Mouse (Mus musculus) hindbrain, embryonic 12.5 days (tissue): ENCODE measurements around the gene Sdhd. TPM values are rescaled to one million over a fixed set of nuclear protein-coding genes. Genes with fewer than 3 reads are reported as not detected.
"Not testable (repeated sequence)": the region's sequence is repeated elsewhere in the genome, so short reads cannot be mapped to it uniquely, and the experiment has no call there.

Experiments used
- ATAC-seq: fragments of 200-750 bp; cut with Nextera tagmentation; 2 replicates; pipeline ENCODE4 v1.8.0; 2017; ENCODE audit warnings: moderate TSS enrichment; ENCODE audit not compliant: low FRiP score
- H3K27ac ChIP-seq: fragments of 300-500 bp; sonication (generic); 2 replicates; pipeline ENCODE4 v1.5.1; 2016; ENCODE audit warnings: mild to moderate bottlenecking
- H3K27me3 ChIP-seq: fragments of 300-500 bp; sonication (generic); 2 replicates; pipeline ENCODE4 v1.6.1; 2016; ENCODE audit warnings: mild to moderate bottlenecking
- H3K36me3 ChIP-seq: fragments of 300-500 bp; sonication (generic); 2 replicates; pipeline ENCODE4 v1.6.1; 2016; ENCODE audit warnings: mild to moderate bottlenecking
- H3K4me1 ChIP-seq: fragments of 300-500 bp; sonication (generic); 2 replicates; pipeline ENCODE4 v1.6.1; 2016
- H3K4me2 ChIP-seq: fragments of 300-500 bp; sonication (generic); replicated peaks from 2 replicates; pipeline ENCODE4 v1.6.1; 2016; ENCODE audit warnings: mild to moderate bottlenecking
- H3K4me3 ChIP-seq: fragments of 300-500 bp; sonication (generic); 2 replicates; pipeline ENCODE4 v1.5.1; 2016; ENCODE audit warnings: mild to moderate bottlenecking
- H3K9ac ChIP-seq: fragments of 300-500 bp; sonication (generic); 2 replicates; pipeline ENCODE4 v1.6.1; 2016; ENCODE audit warnings: mild to moderate bottlenecking, moderate library complexity
- H3K9me3 ChIP-seq: fragments of 300-500 bp; sonication (generic); replicated peaks from 2 replicates; pipeline ENCODE4 v1.6.1; 2016; ENCODE audit warnings: mild to moderate bottlenecking
- WGBS: fragments of 180-500 bp; shearing (Covaris S2); methylation state at CpG from one replicate; pipeline ENCODE4 v1.1.7; 2016; 5-methylcytosine and 5-hydroxymethylcytosine counted together
- polyA plus RNA-seq: library from polyadenylated mRNA; unstranded; fragments of >200 nt; fragmentation: Nextera tagmentation; extraction: Ambion mirVana; gene quantifications from 2 replicates; pipeline ENCODE4 v1.2.1, GENCODE M21; 2016

The Sdhd gene
- 208 TPM in 2 replicates for polyA plus RNA-seq

DNA sequence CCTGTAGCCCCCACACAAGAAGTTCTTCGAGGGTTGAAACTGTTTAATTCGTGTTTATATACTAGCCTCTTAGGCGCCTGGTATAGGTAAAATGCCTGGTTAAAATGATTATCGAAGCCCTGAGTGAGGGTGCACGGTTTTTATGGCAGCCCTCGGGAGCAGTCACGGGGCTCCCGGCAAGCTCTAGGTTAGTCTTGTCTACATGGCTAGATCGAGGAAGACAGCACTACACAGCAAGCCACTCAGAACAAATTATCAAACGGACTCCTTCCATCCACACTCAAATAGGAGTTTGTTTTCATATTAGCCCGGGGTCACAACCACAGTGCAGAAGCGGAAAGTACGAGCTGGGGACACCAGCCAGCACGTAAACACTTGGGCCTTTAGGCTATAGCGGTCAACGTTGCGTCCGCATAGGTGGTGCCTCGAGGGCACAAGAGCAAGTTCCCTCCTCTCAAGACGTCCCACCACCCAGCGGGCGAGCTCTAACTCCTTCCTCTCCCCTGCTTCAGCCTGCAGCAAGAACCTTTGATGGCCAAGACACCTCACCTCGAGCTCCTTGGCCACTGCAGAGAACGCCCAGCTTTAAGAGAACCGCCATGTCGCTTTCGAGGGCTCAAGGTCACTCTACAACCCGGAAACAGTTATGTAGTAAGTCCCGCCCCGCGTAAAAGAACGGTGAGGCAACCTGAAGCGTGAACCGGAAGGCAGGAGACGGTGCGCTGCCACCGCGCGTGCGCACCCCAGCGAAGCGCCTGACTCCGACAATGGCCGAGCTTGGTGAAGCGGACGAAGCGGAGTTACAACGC is at the start of gene Sdhd, which contains the start of gene Timm8b:
Gene Sdhd, minus strand, starts transcription at position 624 of the 809 bp plus-strand sequence.
Gene Timm8b, plus strand, starts transcription at position 722 of the 809 bp plus-strand sequence.
- Histone ChIP-seq H3K27ac (peak within 1 kb of the TSS; percentile 89), H3K27me3 (no peaks in the 10 kb centered on the region), H3K36me3 (peaks cover 35% of the 10 kb centered on the region), H3K9ac (peak within 1 kb of the TSS; percentile 90), H3K4me3 (peak within 1 kb of the TSS; percentile 85), H3K9me3 (no peaks in the 10 kb centered on the region), H3K4me2 (peak within 1 kb of the TSS; percentile 91), H3K4me1 (peaks cover 25% of the 10 kb centered on the region)
- ATAC-seq, result peak; percentile 98
- WGBS, result 1% methylated on average over 48 of the region's 48 CpGs

DNA sequence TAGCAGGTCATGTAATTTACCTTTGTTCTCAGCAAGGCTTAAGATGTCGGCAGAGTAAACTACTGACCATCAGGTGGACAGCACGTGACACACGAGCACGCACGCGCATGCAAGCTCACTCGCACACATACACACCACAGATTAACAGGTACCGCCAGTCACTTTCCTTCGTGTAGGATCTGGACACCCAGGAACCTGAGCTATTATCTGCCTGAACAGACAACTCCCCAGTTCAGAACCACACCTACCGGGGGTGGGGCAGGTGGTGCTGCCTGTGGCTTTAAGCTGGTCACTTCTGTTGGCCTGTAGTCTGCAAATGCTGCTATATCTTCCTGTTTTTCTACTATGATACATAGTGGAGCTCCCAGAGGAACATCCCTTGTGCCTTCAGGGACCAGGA is 46.9 kb upstream of the Sdhd start:
- ATAC-seq, result no peak

DNA sequence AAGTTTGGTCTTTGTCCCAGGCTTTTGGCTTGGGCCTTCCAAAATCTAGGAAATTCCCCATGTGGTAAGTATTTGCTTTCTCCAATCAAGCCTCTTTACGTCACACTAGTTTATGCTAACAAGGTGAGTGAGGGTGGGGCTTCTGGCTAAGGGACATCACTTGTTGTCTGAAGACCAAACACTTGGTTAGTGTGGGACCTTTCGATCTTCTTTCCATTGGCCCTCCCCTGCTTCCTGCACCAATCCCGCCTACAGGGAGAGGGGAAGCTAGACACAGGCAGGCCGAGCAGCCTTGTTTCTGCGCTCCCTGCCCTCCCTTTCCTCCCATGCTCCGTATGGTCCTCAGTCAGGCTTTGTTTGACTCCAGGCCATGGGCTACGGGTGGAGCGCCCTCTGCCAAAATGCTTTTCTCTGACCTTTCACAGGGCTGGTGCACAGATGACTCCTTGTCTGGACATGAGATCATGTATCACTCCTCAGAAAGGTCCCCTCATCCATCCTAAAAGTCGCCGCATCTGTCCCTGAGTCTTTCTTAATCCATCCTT is 43.3 kb upstream of the Sdhd start:
- WGBS, result 77% methylated on average over 10 of the region's 10 CpGs
- Histone ChIP-seq H3K9ac (no peak overlapping the region), H3K27ac (no peak overlapping the region), H3K4me3 (no peak overlapping the region), H3K9me3 (no peaks in the 10 kb centered on the region), H3K27me3 (no peaks in the 10 kb centered on the region), H3K36me3 (peaks cover 81% of the 10 kb centered on the region), H3K4me2 (no peak overlapping the region), H3K4me1 (no peaks in the 10 kb centered on the region)
- no peak for ATAC-seq

More for the DNA sequence above, 46.9 kb upstream of the Sdhd start:
- H3K27ac ChIP-seq, result no peak overlapping the region
- no peaks in the 10 kb centered on the region for H3K4me1 ChIP-seq
- no peak overlapping the region for H3K4me3 ChIP-seq
- no peak overlapping the region for H3K9ac ChIP-seq
- H3K27me3 ChIP-seq, result no peaks in the 10 kb centered on the region
- no peak overlapping the region for H3K4me2 ChIP-seq
- 97% methylated on average over 10 of the region's 10 CpGs for WGBS
- no peaks in the 10 kb centered on the region for H3K9me3 ChIP-seq
- H3K36me3 ChIP-seq, result peaks cover 82% of the 10 kb centered on the region

DNA sequence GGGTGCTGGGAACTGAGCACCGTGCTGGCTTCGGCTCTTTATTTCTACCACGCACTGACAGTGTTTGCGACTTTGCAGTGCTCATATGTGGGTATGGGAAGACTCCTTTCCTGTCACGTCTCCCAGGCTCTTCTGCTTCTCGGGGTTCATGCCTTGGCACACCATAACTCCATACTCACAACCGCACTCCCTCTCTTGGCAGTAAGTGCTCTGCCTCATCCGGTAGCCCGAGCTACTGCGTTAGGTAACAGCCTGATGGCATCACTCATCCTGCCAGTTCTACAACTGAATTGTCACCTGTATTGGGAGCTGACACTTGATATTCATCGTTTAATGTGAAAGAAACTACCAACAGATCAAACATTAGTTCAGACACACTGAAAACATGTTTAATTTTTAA is 30.7 kb upstream of the Sdhd start:
- Histone ChIP-seq H3K27ac (no peak overlapping the region), H3K36me3 (peaks cover 41% of the 10 kb centered on the region), H3K4me1 (no peaks in the 10 kb centered on the region), H3K9ac (no peak overlapping the region), H3K4me2 (no peak overlapping the region), H3K4me3 (no peak overlapping the region), H3K27me3 (no peaks in the 10 kb centered on the region), H3K9me3 (no peaks in the 10 kb centered on the region)
- WGBS, result 95% methylated on average over 11 of the region's 11 CpGs
- no peak for ATAC-seq

DNA sequence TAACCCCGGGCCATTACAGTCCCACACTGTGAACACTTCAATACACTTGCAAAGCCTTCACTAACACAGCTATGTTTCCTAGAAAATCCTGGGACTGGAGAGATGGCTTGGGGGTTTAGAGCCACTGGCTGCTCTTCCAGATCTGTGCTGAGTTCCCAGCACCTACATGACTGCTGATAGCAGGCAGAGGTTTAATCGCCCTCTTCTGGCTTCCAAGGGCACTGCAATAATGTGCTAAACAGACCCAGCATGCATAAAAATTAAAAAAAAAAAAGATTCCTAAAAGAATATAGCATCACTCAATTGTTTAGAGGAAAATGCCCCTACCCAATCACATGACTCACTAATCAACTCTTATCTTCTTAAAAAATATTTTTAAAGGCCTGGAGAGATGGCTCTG is 29.4 kb upstream of the Sdhd start:
- no peak for ATAC-seq
- no peaks in the 10 kb centered on the region for H3K27me3 ChIP-seq

DNA sequence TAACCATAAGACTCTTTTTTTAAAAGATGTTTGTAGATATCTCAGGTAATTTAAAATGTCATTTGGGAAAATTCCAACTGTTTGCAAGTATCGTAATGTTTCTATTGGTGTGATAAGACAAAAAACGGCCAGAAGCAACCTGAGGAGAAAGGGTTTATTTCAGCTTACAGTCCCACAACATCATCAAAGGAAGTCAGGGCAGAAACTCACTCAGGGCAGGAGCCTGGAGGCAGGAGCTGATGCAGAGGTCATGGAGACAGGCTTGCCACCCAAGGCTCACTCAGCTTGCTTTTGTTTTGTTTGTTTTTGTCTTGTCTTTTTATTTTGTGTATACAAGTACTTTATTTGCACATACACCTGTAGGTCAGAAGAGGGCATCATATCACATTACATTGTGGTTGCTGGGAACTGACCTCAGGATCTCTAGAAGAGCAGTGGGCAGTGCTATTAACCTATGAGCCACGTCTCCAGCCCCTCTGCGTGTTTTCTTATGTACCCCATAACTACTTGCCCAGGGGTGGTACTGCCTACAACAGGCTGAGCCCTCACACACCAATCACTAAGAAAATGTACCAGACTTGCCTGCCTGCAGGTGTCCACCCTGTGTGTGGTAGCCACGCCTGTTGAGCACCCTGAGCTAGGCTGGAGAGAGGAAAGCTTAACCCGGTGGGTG is 28.5 kb upstream of the Sdhd start:
- ATAC-seq, result no peak
- no peak overlapping the region for H3K4me2 ChIP-seq
- H3K4me1 ChIP-seq, result no peaks in the 10 kb centered on the region
- WGBS, result 89% methylated on average over 6 of the region's 6 CpGs
- no peaks in the 10 kb centered on the region for H3K9me3 ChIP-seq
- peaks cover 33% of the 10 kb centered on the region for H3K36me3 ChIP-seq
- no peak overlapping the region for H3K27ac ChIP-seq
- H3K27me3 ChIP-seq, result no peaks in the 10 kb centered on the region
- H3K4me3 ChIP-seq, result no peak overlapping the region
- H3K9ac ChIP-seq, result no peak overlapping the region

More for the DNA sequence above, 29.4 kb upstream of the Sdhd start:
- WGBS, result 59% methylated on average over 2 of the region's 2 CpGs
- H3K9ac ChIP-seq, result no peak overlapping the region
- no peak overlapping the region for H3K4me3 ChIP-seq
- no peaks in the 10 kb centered on the region for H3K9me3 ChIP-seq
- H3K27ac ChIP-seq, result no peak overlapping the region
- peaks cover 33% of the 10 kb centered on the region for H3K36me3 ChIP-seq
- H3K4me1 ChIP-seq, result no peaks in the 10 kb centered on the region
- H3K4me2 ChIP-seq, result no peak overlapping the region

DNA sequence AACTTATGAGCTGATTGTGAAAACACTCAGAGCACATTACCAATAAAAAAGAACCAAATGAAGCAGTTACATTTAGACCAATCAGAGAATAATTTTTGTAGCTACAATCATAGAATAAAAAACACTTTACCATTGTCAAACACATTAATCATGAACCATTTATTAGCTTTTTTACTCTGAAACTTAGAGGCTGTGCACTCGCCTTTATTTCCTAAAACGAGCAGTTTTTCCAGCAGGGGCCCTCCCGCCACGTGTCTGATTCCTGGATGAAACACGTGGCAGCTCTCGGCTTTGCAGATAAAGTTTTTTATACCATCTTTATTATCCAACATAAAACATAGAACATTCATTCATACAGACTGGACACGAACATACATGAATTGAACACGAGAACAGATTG is 27.3 kb upstream of the Sdhd start:
- not testable (repeated sequence) for H3K27ac ChIP-seq, H3K4me2 ChIP-seq, H3K27me3 ChIP-seq, ATAC-seq, H3K9me3 ChIP-seq, H3K9ac ChIP-seq, H3K4me3 ChIP-seq, H3K4me1 ChIP-seq
- 97% methylated on average over 6 of the region's 8 CpGs for WGBS
- peaks cover 31% of the 10 kb centered on the region for H3K36me3 ChIP-seq

DNA sequence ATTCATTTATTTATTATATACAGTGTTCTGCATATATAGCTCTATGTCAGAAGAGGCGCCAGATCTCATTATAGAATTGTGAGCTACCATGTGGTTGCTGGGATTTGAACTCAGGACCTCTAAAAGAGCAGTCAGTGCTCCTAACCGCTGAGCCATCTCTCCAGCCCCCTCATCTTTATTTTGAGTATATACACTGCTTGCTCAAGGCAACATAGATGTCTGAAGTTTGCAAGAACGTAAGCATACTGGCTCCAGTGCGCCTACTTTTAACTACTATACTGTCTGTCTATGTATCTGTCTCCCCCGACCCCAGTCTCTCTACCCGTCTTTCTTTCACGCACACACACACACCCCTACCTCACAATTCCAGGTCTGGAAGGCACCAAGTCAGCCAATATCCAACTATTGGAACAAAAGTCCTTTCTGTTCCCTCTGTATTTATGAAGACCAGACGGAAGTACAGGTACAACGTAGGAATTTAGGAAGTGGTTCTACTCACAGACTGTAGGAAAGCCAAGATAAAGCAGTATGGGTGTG is 14.2 kb upstream of the Sdhd start:
- no peak overlapping the region for H3K9ac ChIP-seq
- no peaks in the 10 kb centered on the region for H3K9me3 ChIP-seq
- no peaks in the 10 kb centered on the region for H3K27me3 ChIP-seq
- WGBS, result 68% methylated on average over 9 of the region's 9 CpGs
- no peak overlapping the region for H3K27ac ChIP-seq
- ATAC-seq, result no peak
- peaks cover 12% of the 10 kb centered on the region for H3K4me1 ChIP-seq
- H3K36me3 ChIP-seq, result peaks cover 20% of the 10 kb centered on the region
- peak overlapping the region; percentile 94 for H3K4me3 ChIP-seq
- H3K4me2 ChIP-seq, result peak overlapping the region; percentile 79

DNA sequence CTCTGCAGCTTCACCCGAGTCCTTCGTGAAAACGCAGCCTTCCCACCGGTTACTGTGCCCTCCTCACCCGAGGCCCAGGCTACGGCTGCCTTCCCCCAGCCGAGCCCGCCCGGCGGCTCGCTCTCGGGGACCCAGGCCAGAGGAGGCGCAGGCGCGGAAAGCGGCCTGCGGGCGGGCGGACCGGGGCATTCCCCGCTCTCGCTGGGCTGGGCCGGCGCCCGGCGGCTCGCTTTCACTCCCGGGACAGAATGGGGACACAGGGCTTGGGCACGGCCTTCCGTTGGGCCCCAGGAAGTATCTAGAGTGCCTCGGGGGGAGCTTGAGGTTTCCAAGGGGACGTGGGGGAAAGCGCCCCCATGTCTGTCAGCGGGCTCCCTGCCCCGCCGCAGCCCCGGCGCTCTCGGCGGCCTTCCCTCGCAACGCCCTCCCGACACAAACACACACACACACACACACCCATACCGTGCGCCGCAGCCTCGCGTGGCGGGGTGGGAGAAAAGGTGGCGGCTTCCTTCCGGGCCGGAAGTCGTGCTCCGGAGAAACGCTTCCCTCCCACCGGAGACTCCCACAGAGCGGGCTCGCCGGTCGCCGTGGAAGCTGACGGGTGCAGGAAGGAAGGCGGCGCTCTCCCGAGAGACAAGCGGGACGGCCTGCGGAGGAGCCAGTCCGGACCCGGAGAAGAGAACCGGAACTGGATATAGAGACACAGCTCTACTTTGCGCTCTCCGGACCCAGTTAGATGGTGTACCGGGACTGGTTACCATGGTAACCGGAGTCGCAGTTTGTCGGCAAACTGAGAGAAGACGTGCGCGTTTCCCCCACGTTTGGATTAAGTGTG is 13.4 kb upstream of the Sdhd start, which contains the start of the genes Pih1d2 and Nkapd1:
Gene Pih1d2, plus strand, starts transcription at position 556 of the 838 bp plus-strand sequence.
Gene Nkapd1, minus strand, starts transcription at position 699 of the 838 bp plus-strand sequence.
- peak within 1 kb of the TSS; percentile 85 for H3K9ac ChIP-seq
- no peaks in the 10 kb centered on the region for H3K9me3 ChIP-seq
- peak within 1 kb of the TSS; percentile 79 for H3K4me2 ChIP-seq
- H3K27me3 ChIP-seq, result no peaks in the 10 kb centered on the region
- peaks cover 12% of the 10 kb centered on the region for H3K4me1 ChIP-seq
- H3K36me3 ChIP-seq, result peaks cover 27% of the 10 kb centered on the region
- WGBS, result 0% methylated on average over 80 of the region's 81 CpGs
- H3K27ac ChIP-seq, result peak within 1 kb of the TSS; percentile 93
- peak; percentile 95 for ATAC-seq
- peak within 1 kb of the TSS; percentile 94 for H3K4me3 ChIP-seq

DNA sequence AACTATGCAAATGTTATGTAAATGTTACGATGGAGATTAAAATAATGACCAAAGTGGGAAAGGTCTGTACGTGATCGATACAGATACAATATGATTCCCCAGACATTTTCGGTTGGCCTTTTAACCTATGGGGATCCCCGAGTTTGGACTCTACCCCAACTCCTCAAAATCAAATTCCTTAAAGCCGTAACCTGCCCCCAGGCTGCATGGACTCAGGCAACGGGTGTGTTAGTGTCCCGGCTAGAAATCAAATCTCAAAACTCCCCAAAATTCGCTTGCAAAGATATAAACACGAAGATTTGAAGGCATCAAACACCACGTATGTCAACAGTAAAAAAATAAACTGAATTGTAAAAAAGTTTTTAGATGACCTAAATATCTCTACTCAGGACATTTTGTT is 12.5 kb upstream of the Sdhd start:
- Histone ChIP-seq H3K9me3 (no peaks in the 10 kb centered on the region), H3K27ac (no peak overlapping the region), H3K4me2 (peak overlapping the region; percentile 79), H3K4me1 (peaks cover 12% of the 10 kb centered on the region), H3K4me3 (peak overlapping the region; percentile 94), H3K27me3 (no peaks in the 10 kb centered on the region), H3K9ac (peak overlapping the region; percentile 85), H3K36me3 (peaks cover 33% of the 10 kb centered on the region)
- no peak for ATAC-seq
- 44% methylated on average over 11 of the region's 11 CpGs for WGBS

DNA sequence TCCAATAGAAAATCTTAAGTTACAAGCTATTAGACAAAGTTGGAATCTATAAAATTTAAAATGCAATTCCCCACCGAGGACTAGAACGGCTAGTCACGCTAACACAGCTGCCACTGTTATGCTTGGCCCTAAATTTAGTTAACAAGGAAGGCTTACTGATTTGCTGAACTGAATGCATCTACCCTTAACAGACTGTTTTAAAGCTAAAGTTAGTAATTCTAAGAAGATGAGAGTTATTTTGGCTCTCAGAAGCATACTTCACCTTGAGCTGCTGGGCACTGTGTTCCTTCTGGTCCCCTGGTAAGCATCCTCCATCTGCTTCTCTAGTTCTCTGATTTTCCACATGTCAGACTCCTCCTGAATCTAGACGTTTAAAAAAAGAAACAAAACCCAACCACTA is 8.5 kb upstream of the Sdhd start:
- peaks cover 9% of the 10 kb centered on the region for H3K4me1 ChIP-seq
- H3K36me3 ChIP-seq, result peaks cover 62% of the 10 kb centered on the region

More for the DNA sequence above, 8.5 kb upstream of the Sdhd start:
- Histone ChIP-seq H3K9me3 (no peaks in the 10 kb centered on the region), H3K4me3 (no peak overlapping the region), H3K27ac (no peak overlapping the region), H3K9ac (no peak overlapping the region), H3K27me3 (no peaks in the 10 kb centered on the region), H3K4me2 (no peak overlapping the region)
- WGBS, result 89% methylated on average over 4 of the region's 4 CpGs
- ATAC-seq, result no peak
